Mouse (Mus musculus): ENCODE measurements around the gene Ttll4. TPM values are rescaled to one million over a fixed set of nuclear protein-coding genes. Genes with fewer than 3 reads are reported as not detected.

Ttll4 gene
- polyA plus RNA-seq, 1 experiment from 2014 or later: 37.1 TPM

GRCm38 (mm10) chr1:74719281-74719680 is 57.7 kb downstream of the Ttll4 start:
- DNase-seq (ENCODE audit: low spot score): no peak
- no peak overlapping the region for H3K4me3 ChIP-seq (ENCODE audit: low read depth, low read length)
- H3K4me2 ChIP-seq (ENCODE audit: low read depth, low read length): no peak overlapping the region
- H3K27ac ChIP-seq (replicated peaks; ENCODE audit: low read depth, low read length): no peak overlapping the region
- no peaks in the 10 kb centered on the region for H3K4me1 ChIP-seq (ENCODE audit: control insufficient read depth, insufficient read depth, low read length)
- no peaks in the 10 kb centered on the region for H3K27me3 ChIP-seq (ENCODE audit: control insufficient read depth, insufficient read depth, low read length)
- ATAC-seq (replicated peaks; ENCODE audit: insufficient number of reproducible peaks, low FRiP score, low TSS enrichment, low read depth): no peak
- no peaks in the 10 kb centered on the region for H3K36me3 ChIP-seq (replicated peaks; ENCODE audit: control insufficient read depth, insufficient read depth, low read depth, low read length)
- WGBS: 63% methylated on average over 3 of the region's 3 CpGs
- H3K9me3 ChIP-seq (replicated peaks; ENCODE audit: control insufficient read depth, low read length): no peaks in the 10 kb centered on the region
- no peak overlapping the region for H3K9ac ChIP-seq (replicated peaks; ENCODE audit: low read length)

- Histone ChIP-seq H3K27me3 (ENCODE audit: control insufficient read depth, insufficient read depth, low read length) (no peaks in the 10 kb centered on the region), H3K36me3 (replicated peaks; ENCODE audit: control insufficient read depth, insufficient read depth, low read depth, low read length) (no peaks in the 10 kb centered on the region), H3K27ac (replicated peaks; ENCODE audit: low read depth, low read length) (no peak overlapping the region), H3K9ac (replicated peaks; ENCODE audit: low read length) (no peak overlapping the region), H3K4me3 (ENCODE audit: low read depth, low read length) (no peak overlapping the region), H3K9me3 (replicated peaks; ENCODE audit: control insufficient read depth, low read length) (no peaks in the 10 kb centered on the region), H3K4me1 (ENCODE audit: control insufficient read depth, insufficient read depth, low read length) (no peaks in the 10 kb centered on the region), H3K4me2 (ENCODE audit: low read depth, low read length) (no peak overlapping the region)
- no peak for ATAC-seq (replicated peaks; ENCODE audit: insufficient number of reproducible peaks, low FRiP score, low TSS enrichment, low read depth)
- 72% methylated on average over 6 of the region's 6 CpGs for WGBS
- no peak for DNase-seq (ENCODE audit: low spot score)
Observed at GRCm38 (mm10) chr1:74721657-74722056, 60.1 kb downstream of the Ttll4 start.

- H3K36me3 ChIP-seq (replicated peaks; ENCODE audit: control insufficient read depth, insufficient read depth, low read depth, low read length): no peaks in the 10 kb centered on the region
- no peak overlapping the region for H3K4me2 ChIP-seq (ENCODE audit: low read depth, low read length)
- ATAC-seq (replicated peaks; ENCODE audit: insufficient number of reproducible peaks, low FRiP score, low TSS enrichment, low read depth) (no peak), DNase-seq (ENCODE audit: low spot score) (peak; percentile 33)
- no peaks in the 10 kb centered on the region for H3K9me3 ChIP-seq (replicated peaks; ENCODE audit: control insufficient read depth, low read length)
- no peaks in the 10 kb centered on the region for H3K27me3 ChIP-seq (ENCODE audit: control insufficient read depth, insufficient read depth, low read length)
- H3K9ac ChIP-seq (replicated peaks; ENCODE audit: low read length): no peak overlapping the region
- no peak overlapping the region for H3K27ac ChIP-seq (replicated peaks; ENCODE audit: low read depth, low read length)
- H3K4me3 ChIP-seq (ENCODE audit: low read depth, low read length): no peak overlapping the region
- no peaks in the 10 kb centered on the region for H3K4me1 ChIP-seq (ENCODE audit: control insufficient read depth, insufficient read depth, low read length)
- WGBS: 79% methylated on average over 2 of the region's 2 CpGs
Observed at GRCm38 (mm10) chr1:74723748-74724147, 62.2 kb downstream of the Ttll4 start.

GRCm38 (mm10) chr1:74726114-74726513 is 64.6 kb downstream of the Ttll4 start:
- no peaks in the 10 kb centered on the region for H3K36me3 ChIP-seq (replicated peaks; ENCODE audit: control insufficient read depth, insufficient read depth, low read depth, low read length)
- no peak overlapping the region for H3K27ac ChIP-seq (replicated peaks; ENCODE audit: low read depth, low read length)
- H3K4me2 ChIP-seq (ENCODE audit: low read depth, low read length): no peak overlapping the region
- WGBS: 77% methylated on average over 5 of the region's 5 CpGs
- ATAC-seq (replicated peaks; ENCODE audit: insufficient number of reproducible peaks, low FRiP score, low TSS enrichment, low read depth): no peak
- no peak for DNase-seq (ENCODE audit: low spot score)
- no peaks in the 10 kb centered on the region for H3K27me3 ChIP-seq (ENCODE audit: control insufficient read depth, insufficient read depth, low read length)
- H3K4me1 ChIP-seq (ENCODE audit: control insufficient read depth, insufficient read depth, low read length): no peaks in the 10 kb centered on the region
- H3K4me3 ChIP-seq (ENCODE audit: low read depth, low read length): no peak overlapping the region
- H3K9me3 ChIP-seq (replicated peaks; ENCODE audit: control insufficient read depth, low read length): no peaks in the 10 kb centered on the region
- no peak overlapping the region for H3K9ac ChIP-seq (replicated peaks; ENCODE audit: low read length)

DNA sequence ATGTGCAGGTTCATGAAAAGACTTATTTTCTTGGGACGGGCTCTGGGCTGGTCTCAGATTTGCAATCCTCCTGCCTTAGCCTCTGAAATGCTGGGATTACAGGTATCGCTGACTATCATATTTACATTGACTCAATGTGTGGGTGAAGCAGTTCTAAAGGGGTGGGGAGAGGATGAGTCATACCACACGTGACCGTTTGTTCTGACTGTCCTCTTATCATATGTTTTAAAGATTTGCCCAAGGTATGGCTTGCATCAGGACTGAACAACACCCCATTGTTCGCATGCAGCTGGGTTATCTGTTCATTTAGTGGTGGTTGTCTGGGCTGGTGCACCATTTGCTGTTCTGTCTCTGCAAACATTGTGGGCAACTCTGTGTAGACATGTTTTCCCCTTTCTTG is 65.1 kb downstream of the Ttll4 start:
- no peaks in the 10 kb centered on the region for H3K36me3 ChIP-seq (replicated peaks; ENCODE audit: control insufficient read depth, insufficient read depth, low read depth, low read length)
- H3K4me1 ChIP-seq (ENCODE audit: control insufficient read depth, insufficient read depth, low read length): no peaks in the 10 kb centered on the region
- ATAC-seq (replicated peaks; ENCODE audit: insufficient number of reproducible peaks, low FRiP score, low TSS enrichment, low read depth) (no peak), DNase-seq (ENCODE audit: low spot score) (no peak)
- H3K9me3 ChIP-seq (replicated peaks; ENCODE audit: control insufficient read depth, low read length): no peaks in the 10 kb centered on the region
- no peaks in the 10 kb centered on the region for H3K27me3 ChIP-seq (ENCODE audit: control insufficient read depth, insufficient read depth, low read length)
- no peak overlapping the region for H3K9ac ChIP-seq (replicated peaks; ENCODE audit: low read length)
- no peak overlapping the region for H3K4me2 ChIP-seq (ENCODE audit: low read depth, low read length)
- H3K27ac ChIP-seq (replicated peaks; ENCODE audit: low read depth, low read length): no peak overlapping the region
- no peak overlapping the region for H3K4me3 ChIP-seq (ENCODE audit: low read depth, low read length)
- 71% methylated on average over 5 of the region's 5 CpGs for WGBS

DNA sequence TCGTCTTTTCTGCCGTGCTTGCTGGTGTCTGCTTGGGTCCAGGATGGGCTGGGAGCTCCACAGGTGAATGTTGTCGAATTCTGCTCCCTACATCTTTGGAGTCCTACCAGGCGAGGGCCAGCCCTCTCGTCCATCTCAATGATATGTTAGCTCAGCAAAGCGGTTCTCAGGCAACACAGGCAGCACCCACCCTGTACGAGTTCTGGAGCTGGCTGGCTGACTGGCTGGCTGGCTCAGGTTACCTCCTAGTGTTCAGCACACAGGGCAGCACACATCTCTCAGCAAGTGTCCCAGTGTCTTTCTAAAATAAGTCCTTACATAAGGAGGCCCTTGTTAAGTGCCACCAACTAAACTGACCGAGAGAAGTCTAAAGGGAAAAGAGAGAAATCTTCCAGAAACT is 66.9 kb downstream of the Ttll4 start:
- Histone ChIP-seq H3K4me2 (ENCODE audit: low read depth, low read length) (no peak overlapping the region), H3K4me1 (ENCODE audit: control insufficient read depth, insufficient read depth, low read length) (no peaks in the 10 kb centered on the region), H3K9me3 (replicated peaks; ENCODE audit: control insufficient read depth, low read length) (no peaks in the 10 kb centered on the region), H3K9ac (replicated peaks; ENCODE audit: low read length) (no peak overlapping the region), H3K36me3 (replicated peaks; ENCODE audit: control insufficient read depth, insufficient read depth, low read depth, low read length) (no peaks in the 10 kb centered on the region), H3K27ac (replicated peaks; ENCODE audit: low read depth, low read length) (no peak overlapping the region), H3K27me3 (ENCODE audit: control insufficient read depth, insufficient read depth, low read length) (no peaks in the 10 kb centered on the region), H3K4me3 (ENCODE audit: low read depth, low read length) (no peak overlapping the region)
- DNase-seq (ENCODE audit: low spot score) (no peak), ATAC-seq (replicated peaks; ENCODE audit: insufficient number of reproducible peaks, low FRiP score, low TSS enrichment, low read depth) (no peak)
- 74% methylated on average over 8 of the region's 8 CpGs for WGBS

GRCm38 (mm10) chr1:74736977-74737376 is 75.4 kb downstream of the Ttll4 start:
- WGBS: 91% methylated on average over 12 of the region's 12 CpGs
- H3K27ac ChIP-seq (replicated peaks; ENCODE audit: low read depth, low read length): no peak overlapping the region
- DNase-seq (ENCODE audit: low spot score): no peak
- no peaks in the 10 kb centered on the region for H3K36me3 ChIP-seq (replicated peaks; ENCODE audit: control insufficient read depth, insufficient read depth, low read depth, low read length)
- ATAC-seq (replicated peaks; ENCODE audit: insufficient number of reproducible peaks, low FRiP score, low TSS enrichment, low read depth): no peak
- H3K27me3 ChIP-seq (ENCODE audit: control insufficient read depth, insufficient read depth, low read length): no peaks in the 10 kb centered on the region
- H3K4me2 ChIP-seq (ENCODE audit: low read depth, low read length): no peak overlapping the region
- no peak overlapping the region for H3K4me3 ChIP-seq (ENCODE audit: low read depth, low read length)
- no peak overlapping the region for H3K9ac ChIP-seq (replicated peaks; ENCODE audit: low read length)
- H3K4me1 ChIP-seq (ENCODE audit: control insufficient read depth, insufficient read depth, low read length): no peaks in the 10 kb centered on the region
- no peaks in the 10 kb centered on the region for H3K9me3 ChIP-seq (replicated peaks; ENCODE audit: control insufficient read depth, low read length)

DNA sequence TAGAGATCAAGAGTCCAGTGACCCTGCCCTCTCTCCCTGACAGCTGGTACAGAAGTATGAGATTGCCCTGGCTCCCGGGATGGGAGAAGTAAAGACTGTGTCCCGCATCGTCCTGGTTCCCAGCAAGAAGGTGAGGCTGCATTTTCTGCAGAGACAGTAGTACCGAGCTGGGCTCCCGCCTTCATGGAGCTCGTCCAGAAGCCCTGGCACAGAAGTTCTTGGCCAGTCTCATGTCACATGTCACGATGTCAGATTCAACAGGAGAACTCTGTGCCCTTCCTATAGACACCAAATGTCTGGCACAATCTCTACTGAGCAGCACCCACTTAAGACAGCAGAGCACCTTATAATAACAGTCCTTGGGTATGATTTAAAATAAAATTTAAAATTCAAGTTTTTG is 76.0 kb downstream of the Ttll4 start:
- no peaks in the 10 kb centered on the region for H3K4me1 ChIP-seq (ENCODE audit: control insufficient read depth, insufficient read depth, low read length)
- H3K4me2 ChIP-seq (ENCODE audit: low read depth, low read length): no peak overlapping the region
- ATAC-seq (replicated peaks; ENCODE audit: insufficient number of reproducible peaks, low FRiP score, low TSS enrichment, low read depth): no peak
- no peak overlapping the region for H3K4me3 ChIP-seq (ENCODE audit: low read depth, low read length)
- WGBS: 87% methylated on average over 7 of the region's 7 CpGs
- no peaks in the 10 kb centered on the region for H3K9me3 ChIP-seq (replicated peaks; ENCODE audit: control insufficient read depth, low read length)
- H3K27me3 ChIP-seq (ENCODE audit: control insufficient read depth, insufficient read depth, low read length): no peaks in the 10 kb centered on the region
- DNase-seq (ENCODE audit: low spot score): no peak
- no peak overlapping the region for H3K9ac ChIP-seq (replicated peaks; ENCODE audit: low read length)
- no peaks in the 10 kb centered on the region for H3K36me3 ChIP-seq (replicated peaks; ENCODE audit: control insufficient read depth, insufficient read depth, low read depth, low read length)
- H3K27ac ChIP-seq (replicated peaks; ENCODE audit: low read depth, low read length): no peak overlapping the region

Data from embryonic facial prominence, embryonic 11.5 days (tissue).